Mouse (Mus musculus) MEL-GATA-1-ER (cell line): ENCODE measurements around the gene Timm10.
A peak's percentile ranks its signal among the peaks of the same experiment; 100 is the strongest.

Experiments
- DNase-seq: peaks from one replicate; pipeline ENCODE4 v3.0.0-alpha.2; 2012; ENCODE audit warnings: low read depth; ENCODE audit errors: extremely low read depth

The Timm10 gene

GRCm38 (mm10) chr2:84858551-84858950 is 31.8 kb downstream of the Timm10 start:
- no peak for DNase-seq

DNA sequence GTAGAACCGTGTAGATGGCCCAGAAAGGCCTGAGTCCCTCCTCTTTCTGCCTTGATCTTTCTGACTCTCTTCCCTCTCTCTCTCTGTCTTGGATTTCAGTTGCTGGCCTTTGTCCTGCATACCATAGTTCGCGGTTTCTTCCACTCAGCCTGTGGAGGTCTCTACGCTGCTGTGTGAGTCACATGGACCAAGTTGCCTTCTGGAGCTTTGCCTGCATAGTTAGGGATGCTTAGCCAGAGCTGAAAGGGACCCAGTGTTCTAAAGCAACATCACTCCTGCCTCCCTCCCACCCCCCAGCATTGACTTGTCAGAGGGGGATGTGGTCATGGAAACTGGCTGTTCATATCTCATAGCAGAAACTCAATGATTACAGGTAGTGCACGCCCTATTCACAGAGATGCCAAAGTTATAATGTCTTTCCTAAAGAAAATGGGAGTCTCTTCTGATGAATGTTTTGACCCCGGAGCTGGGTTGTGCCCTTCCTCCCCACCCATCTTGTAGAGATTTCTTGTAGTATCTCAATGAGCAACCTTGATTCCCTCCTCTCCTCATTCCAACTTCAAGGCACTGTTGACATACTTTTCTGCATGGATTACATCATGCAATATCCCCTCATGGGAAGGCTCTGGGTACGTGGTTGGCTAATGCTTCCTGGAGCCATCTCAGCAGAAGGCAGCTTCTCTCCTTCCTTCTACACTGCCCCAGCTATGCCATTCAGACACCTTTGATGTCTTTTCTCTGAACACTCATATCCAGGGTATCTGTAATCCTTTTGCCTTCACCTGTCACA is 33.4 kb downstream of the Timm10 start:
- DNase-seq, result no peak

- DNase-seq, result no peak
Observed at GRCm38 (mm10) chr2:84861430-84861829, 34.6 kb downstream of the Timm10 start.

DNA sequence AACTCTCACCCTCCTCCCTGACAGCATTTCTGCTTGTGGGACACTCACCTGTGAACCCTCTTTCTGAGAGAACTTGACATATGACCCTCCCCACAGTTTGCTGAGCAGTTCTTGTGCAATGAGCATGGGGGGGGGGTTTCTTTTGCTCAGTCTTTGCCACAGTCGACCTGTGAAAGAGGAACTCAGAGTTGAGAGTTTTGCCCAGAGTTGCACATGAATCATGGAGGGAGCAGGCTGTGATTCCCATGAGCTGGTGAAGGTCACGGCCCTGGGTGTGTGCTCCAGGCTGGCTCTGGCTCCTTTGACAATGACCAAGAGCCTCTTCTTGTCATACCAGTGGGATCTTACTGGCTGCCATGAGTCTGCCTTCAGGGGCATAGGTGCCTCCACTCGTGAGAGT is 35.4 kb downstream of the Timm10 start:
- DNase-seq, result no peak

- DNase-seq, result no peak
Observed at GRCm38 (mm10) chr2:84865616-84866571, 39.1 kb downstream of the Timm10 start.

DNA sequence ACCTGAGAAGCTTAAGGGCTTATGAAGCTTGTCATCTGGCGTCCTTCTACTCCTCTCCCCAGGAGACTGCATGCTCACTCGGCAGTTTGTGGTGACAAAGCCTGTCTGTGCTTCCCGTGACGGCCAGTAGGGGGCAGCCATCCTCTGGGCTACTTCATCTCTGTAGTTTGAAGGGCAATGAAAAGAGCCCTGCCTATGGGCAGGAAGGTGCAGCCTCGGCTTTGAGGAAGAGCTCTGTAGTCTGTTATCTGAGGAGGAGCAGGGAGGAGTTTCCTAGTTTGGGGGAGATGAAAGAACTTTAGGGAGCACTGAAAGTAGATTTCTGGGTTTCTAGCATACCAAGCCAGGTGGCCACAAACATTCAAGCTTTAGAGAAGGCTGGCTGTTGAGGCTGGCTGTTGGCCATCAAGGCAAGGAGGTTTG is 41.7 kb downstream of the Timm10 start:
- peak; percentile 96 for DNase-seq

DNA sequence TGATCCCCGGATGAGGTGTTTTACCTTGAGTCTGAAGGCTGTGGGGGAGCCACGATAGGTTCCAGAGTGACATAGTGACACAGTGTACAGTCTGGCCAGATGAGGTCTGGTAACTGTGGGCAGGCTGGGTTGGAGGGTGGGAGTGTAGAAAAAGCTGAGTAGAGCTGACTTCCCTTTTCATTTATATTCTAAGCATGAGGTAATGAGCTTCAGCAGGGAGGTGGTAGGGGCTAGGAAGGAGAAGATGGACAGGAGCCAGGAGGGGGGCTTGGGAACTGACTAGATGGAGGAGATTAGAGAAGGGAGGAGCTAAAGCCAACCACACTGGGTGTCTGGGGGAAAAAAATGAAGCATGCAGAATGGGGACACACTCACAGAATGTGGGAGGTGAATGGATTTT is 42.2 kb downstream of the Timm10 start:
- DNase-seq, result peak; percentile 64

DNA sequence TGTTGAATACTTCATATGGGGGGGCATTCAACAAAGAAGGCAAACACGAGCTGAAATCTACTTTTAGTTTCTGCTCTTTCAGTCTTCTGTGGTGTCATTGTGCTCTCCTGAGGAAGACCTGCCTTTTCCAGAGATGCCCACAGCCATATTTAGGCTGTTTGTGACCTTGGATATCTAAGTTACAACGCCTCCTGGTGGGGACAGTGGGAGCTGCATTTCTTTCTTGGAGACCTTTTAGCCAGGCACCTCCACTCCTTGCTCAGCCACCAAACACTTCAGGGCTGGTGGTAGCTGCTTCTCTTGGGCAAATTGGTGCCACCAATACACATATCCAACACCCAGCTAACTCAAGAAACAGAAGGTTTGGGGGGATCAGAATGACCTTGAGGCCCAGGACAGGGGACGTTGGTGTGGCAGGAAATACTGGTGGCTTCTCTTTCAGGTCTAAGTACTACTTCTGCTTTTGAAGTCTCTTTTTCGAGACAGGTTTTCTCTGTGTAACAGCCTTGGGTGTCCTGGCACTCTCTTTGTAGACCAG is 43.9 kb downstream of the Timm10 start:
- DNase-seq, result peak; percentile 46

DNA sequence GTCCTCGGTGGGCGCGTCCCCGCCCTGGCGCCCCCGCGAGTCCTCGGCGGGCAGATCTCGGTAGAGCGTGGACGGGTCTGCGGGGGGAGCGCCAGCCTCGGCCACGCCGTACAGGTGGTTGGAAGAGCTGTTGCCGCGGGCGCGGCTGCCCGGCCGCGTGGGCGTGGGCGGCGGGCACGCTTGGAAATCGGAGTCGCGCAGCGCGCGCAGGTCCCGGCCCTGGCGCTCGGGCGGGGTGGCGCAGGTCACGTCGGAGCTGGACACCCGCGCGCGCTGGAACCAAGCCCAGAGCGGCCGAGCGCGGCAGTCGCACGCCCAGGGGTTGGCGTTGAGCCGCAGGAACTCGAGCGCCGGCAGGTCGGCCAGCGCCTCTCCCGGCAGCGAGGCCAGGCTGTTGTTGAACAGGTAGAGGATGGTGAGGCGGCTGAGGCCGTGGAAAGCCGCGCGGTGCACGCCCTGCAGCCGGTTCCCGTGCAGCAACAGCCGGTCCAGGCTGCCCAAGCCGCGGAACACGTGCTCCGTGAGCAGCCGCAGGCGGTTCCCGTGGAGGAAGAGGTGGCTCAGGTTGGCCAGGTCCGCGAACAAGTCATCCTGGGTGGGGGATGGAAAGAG is 45.4 kb downstream of the Timm10 start:
- no peak for DNase-seq

GRCm38 (mm10) chr2:84875842-84876241 is 49.0 kb downstream of the Timm10 start:
- DNase-seq, result no peak
